Mouse (Mus musculus): ENCODE data around the gene Fermt1. TPM values are rescaled to one million over a fixed set of nuclear protein-coding genes. Genes with fewer than 3 reads are reported as not detected.

Fermt1 gene
- polyA plus RNA-seq, 1 experiment from 2014 or later = not detected

DNA sequence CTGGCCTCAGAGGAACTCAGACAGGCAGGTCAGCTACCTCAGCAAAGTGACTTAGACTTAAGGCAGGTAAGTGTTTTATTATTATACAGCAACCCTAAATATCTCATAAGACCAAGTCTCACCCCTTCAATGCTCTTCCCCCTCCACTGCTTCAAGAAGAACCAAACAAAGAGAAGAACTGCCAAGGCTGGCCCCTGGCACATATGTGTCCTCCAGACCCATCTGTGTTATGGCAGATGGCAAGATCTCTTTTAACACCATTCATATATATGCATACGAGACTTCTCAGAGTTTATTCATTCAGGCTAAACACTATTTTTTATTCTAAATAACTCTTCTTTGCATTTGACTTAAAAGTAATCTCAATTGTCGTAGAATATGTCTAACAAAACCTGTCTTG lies 18.4 kb downstream of the Fermt1 start:
- Histone ChIP-seq H3K9ac (replicated peaks; ENCODE audit: low read depth, low read length) (no peak overlapping the region), H3K36me3 (ENCODE audit: control insufficient read depth, insufficient read depth) (no peaks in the 10 kb centered on the region), H3K27ac (ENCODE audit: low read length) (peak overlapping the region; percentile 55), H3K9me3 (ENCODE audit: control insufficient read depth, low read length) (no peaks in the 10 kb centered on the region), H3K27me3 (replicated peaks; ENCODE audit: control insufficient read depth, insufficient read depth, low read length) (no peaks in the 10 kb centered on the region), H3K4me2 (ENCODE audit: low read length) (no peak overlapping the region), H3K4me1 (replicated peaks; ENCODE audit: control insufficient read depth, insufficient read depth, low read length) (no peaks in the 10 kb centered on the region; the same call in 1 of the 2 replicates), H3K4me3 (replicated peaks; ENCODE audit: low read length) (no peak overlapping the region)
- 51% methylated on average over 2 of the region's 2 CpGs for WGBS
- ATAC-seq = peak; percentile 70

- no peak overlapping the region for H3K9ac ChIP-seq (replicated peaks; ENCODE audit: low read depth, low read length)
- WGBS = 33% methylated on average over 8 of the region's 8 CpGs
- H3K27me3 ChIP-seq (replicated peaks; ENCODE audit: control insufficient read depth, insufficient read depth, low read length) = no peaks in the 10 kb centered on the region
- H3K9me3 ChIP-seq (ENCODE audit: control insufficient read depth, low read length) = no peaks in the 10 kb centered on the region
- no peak overlapping the region for H3K4me2 ChIP-seq (ENCODE audit: low read length)
- no peaks in the 10 kb centered on the region for H3K36me3 ChIP-seq (ENCODE audit: control insufficient read depth, insufficient read depth)
- H3K4me3 ChIP-seq (replicated peaks; ENCODE audit: low read length) = no peak overlapping the region
- H3K27ac ChIP-seq (ENCODE audit: low read length) = no peak overlapping the region
- H3K4me1 ChIP-seq (replicated peaks; ENCODE audit: control insufficient read depth, insufficient read depth, low read length) = no peaks in the 10 kb centered on the region; the same call in 1 of the 2 replicates
- ATAC-seq = no peak
Observed at GRCm38 (mm10) chr2:132923290-132924085, 22.2 kb downstream of the Fermt1 start.

DNA sequence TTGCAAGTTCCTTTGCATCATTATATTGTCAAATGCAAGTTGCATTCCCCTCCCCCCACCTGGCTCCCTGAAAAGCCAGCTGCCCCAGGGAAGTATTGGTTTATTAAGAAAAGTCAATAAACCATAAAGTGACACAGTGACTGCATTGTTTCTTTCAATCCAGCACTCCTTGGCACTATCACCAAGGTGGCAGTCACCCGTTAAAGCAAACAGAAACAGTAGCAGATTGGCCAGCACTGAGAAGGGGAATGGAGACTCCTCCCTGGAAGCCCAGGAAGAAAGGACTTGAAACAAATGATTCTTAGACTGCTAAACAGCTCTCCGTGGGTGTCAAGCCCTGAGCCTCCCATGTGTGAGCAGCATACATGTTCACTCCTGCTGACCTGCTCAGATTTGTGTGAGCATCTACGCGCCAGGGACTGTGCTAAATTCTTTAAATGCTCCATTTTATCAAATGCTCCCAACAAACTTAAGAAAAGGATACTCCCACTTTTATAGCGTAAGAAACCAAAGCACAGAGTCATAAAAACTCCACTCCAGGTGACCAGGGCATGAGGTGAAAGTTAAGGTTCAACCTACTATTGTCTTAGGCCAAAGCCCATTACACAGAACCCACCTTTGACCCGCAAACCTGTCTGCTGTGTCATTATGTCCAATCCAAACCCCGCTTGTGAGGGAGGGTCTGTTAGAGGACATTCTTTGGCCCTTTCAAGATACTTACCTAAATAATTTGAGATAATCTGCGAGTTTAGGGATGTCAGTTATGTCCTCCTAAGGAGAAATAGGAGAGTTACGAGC lies 23.4 kb downstream of the Fermt1 start:
- ATAC-seq = no peak
- H3K9ac ChIP-seq (replicated peaks; ENCODE audit: low read depth, low read length) = no peak overlapping the region
- H3K4me1 ChIP-seq (replicated peaks; ENCODE audit: control insufficient read depth, insufficient read depth, low read length) = no peaks in the 10 kb centered on the region; the same call in 1 of the 2 replicates
- no peaks in the 10 kb centered on the region for H3K27me3 ChIP-seq (replicated peaks; ENCODE audit: control insufficient read depth, insufficient read depth, low read length)
- no peak overlapping the region for H3K4me3 ChIP-seq (replicated peaks; ENCODE audit: low read length)
- 71% methylated on average over 9 of the region's 9 CpGs for WGBS
- no peak overlapping the region for H3K27ac ChIP-seq (ENCODE audit: low read length)
- H3K36me3 ChIP-seq (ENCODE audit: control insufficient read depth, insufficient read depth) = no peaks in the 10 kb centered on the region
- no peak overlapping the region for H3K4me2 ChIP-seq (ENCODE audit: low read length)
- no peaks in the 10 kb centered on the region for H3K9me3 ChIP-seq (ENCODE audit: control insufficient read depth, low read length)

DNA sequence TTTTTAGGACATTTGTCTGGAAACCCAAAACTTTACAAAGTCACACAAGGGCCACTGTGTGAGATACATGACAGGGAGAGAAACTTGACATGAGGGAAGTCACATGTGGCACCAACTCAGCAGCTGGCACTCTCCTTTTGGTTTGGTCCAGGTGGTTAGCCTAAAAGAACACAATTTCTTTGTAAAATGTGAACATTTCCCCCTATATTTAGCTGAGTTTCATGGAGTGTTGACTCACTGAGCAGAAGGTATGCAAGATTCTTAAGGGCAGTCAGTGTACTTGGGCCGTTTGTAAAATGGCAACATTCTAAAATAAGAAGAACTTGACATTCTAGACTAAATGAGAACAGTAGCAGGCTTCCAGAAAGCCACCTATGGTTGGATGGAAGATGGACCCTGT lies 30.9 kb downstream of the Fermt1 start:
- WGBS = 69% methylated on average over 1 of the region's 1 CpGs
- Histone ChIP-seq H3K27me3 (replicated peaks; ENCODE audit: control insufficient read depth, insufficient read depth, low read length) (no peaks in the 10 kb centered on the region), H3K36me3 (ENCODE audit: control insufficient read depth, insufficient read depth) (no peaks in the 10 kb centered on the region), H3K9me3 (ENCODE audit: control insufficient read depth, low read length) (no peaks in the 10 kb centered on the region), H3K9ac (replicated peaks; ENCODE audit: low read depth, low read length) (no peak overlapping the region), H3K4me3 (replicated peaks; ENCODE audit: low read length) (no peak overlapping the region), H3K4me2 (ENCODE audit: low read length) (no peak overlapping the region), H3K4me1 (replicated peaks; ENCODE audit: control insufficient read depth, insufficient read depth, low read length) (no peaks in the 10 kb centered on the region), H3K27ac (ENCODE audit: low read length) (no peak overlapping the region)
- no peak for ATAC-seq

- ATAC-seq = no peak
- Histone ChIP-seq H3K9ac (replicated peaks; ENCODE audit: low read depth, low read length) (no peak overlapping the region), H3K36me3 (ENCODE audit: control insufficient read depth, insufficient read depth) (no peaks in the 10 kb centered on the region), H3K4me2 (ENCODE audit: low read length) (no peak overlapping the region), H3K4me1 (replicated peaks; ENCODE audit: control insufficient read depth, insufficient read depth, low read length) (no peaks in the 10 kb centered on the region), H3K4me3 (replicated peaks; ENCODE audit: low read length) (no peak overlapping the region), H3K27ac (ENCODE audit: low read length) (no peak overlapping the region), H3K9me3 (ENCODE audit: control insufficient read depth, low read length) (no peaks in the 10 kb centered on the region), H3K27me3 (replicated peaks; ENCODE audit: control insufficient read depth, insufficient read depth, low read length) (no peaks in the 10 kb centered on the region)
- WGBS = 30% methylated on average over 8 of the region's 8 CpGs
Observed at GRCm38 (mm10) chr2:132906763-132907162, 38.9 kb downstream of the Fermt1 start.

DNA sequence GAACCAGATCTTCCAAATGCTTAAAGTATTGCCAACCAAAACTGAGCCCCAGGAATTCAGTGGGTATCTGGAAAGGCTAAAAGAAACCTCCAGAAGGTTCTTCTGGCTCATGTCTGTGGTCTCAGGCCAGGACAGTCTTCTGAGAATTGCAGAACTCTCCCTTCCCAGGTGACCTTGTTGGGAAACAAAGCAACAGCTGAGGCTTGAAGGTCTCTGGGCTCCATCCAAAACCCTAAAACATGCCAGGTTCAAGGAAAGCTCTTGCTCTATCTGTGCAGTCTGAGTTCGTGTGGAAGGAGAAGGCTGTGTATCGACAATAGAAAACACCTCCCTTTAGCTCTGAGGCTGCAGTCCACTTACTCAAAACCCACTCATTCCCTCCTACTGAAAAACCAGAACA lies 40.7 kb downstream of the Fermt1 start:
- Histone ChIP-seq H3K27me3 (replicated peaks; ENCODE audit: control insufficient read depth, insufficient read depth, low read length) (no peaks in the 10 kb centered on the region), H3K9ac (replicated peaks; ENCODE audit: low read depth, low read length) (no peak overlapping the region), H3K36me3 (ENCODE audit: control insufficient read depth, insufficient read depth) (no peaks in the 10 kb centered on the region), H3K4me2 (ENCODE audit: low read length) (no peak overlapping the region), H3K4me3 (replicated peaks; ENCODE audit: low read length) (no peak overlapping the region), H3K27ac (ENCODE audit: low read length) (no peak overlapping the region), H3K4me1 (replicated peaks; ENCODE audit: control insufficient read depth, insufficient read depth, low read length) (no peaks in the 10 kb centered on the region), H3K9me3 (ENCODE audit: control insufficient read depth, low read length) (no peaks in the 10 kb centered on the region)
- 69% methylated on average over 2 of the region's 2 CpGs for WGBS
- no peak for ATAC-seq

- Histone ChIP-seq H3K4me3 (replicated peaks; ENCODE audit: low read length) (no peak overlapping the region), H3K36me3 (ENCODE audit: control insufficient read depth, insufficient read depth) (no peaks in the 10 kb centered on the region), H3K4me2 (ENCODE audit: low read length) (no peak overlapping the region), H3K9me3 (ENCODE audit: control insufficient read depth, low read length) (no peaks in the 10 kb centered on the region), H3K4me1 (replicated peaks; ENCODE audit: control insufficient read depth, insufficient read depth, low read length) (no peaks in the 10 kb centered on the region), H3K27ac (ENCODE audit: low read length) (no peak overlapping the region), H3K27me3 (replicated peaks; ENCODE audit: control insufficient read depth, insufficient read depth, low read length) (no peaks in the 10 kb centered on the region), H3K9ac (replicated peaks; ENCODE audit: low read depth, low read length) (no peak overlapping the region)
- WGBS = 36% methylated on average over 3 of the region's 3 CpGs
- ATAC-seq = peak; percentile 62; the same call in 1 of the 2 replicates
Observed at GRCm38 (mm10) chr2:132903498-132903897, 42.2 kb downstream of the Fermt1 start.

DNA sequence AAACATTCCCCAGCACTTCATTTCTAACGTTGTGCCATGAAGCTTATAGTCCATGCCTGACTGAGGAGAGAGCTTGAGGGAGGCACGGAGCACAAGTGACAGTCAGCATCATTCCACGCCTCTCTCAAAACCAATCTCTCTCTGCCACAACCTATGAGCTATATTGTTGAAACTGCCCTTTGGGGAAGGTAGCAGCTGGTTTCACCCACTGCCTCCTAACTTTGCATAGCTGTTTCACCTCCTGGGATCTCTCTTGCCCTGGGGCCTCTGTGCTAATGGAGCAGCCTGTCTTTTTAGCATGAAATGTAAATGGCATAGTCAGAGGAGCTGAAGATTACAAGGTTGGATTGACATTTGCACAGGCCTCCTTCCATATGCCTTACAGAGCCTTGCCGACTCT lies 43.6 kb downstream of the Fermt1 start:
- WGBS = 66% methylated on average over 4 of the region's 4 CpGs
- Histone ChIP-seq H3K9me3 (ENCODE audit: control insufficient read depth, low read length) (no peaks in the 10 kb centered on the region), H3K27ac (ENCODE audit: low read length) (no peak overlapping the region)

GRCm38 (mm10) chr2:132901636-132902035 lies 44.1 kb downstream of the Fermt1 start:
- ATAC-seq = no peak
- Histone ChIP-seq H3K4me3 (replicated peaks; ENCODE audit: low read length) (no peak overlapping the region), H3K36me3 (ENCODE audit: control insufficient read depth, insufficient read depth) (no peaks in the 10 kb centered on the region), H3K4me1 (replicated peaks; ENCODE audit: control insufficient read depth, insufficient read depth, low read length) (no peaks in the 10 kb centered on the region), H3K4me2 (ENCODE audit: low read length) (no peak overlapping the region), H3K9me3 (ENCODE audit: control insufficient read depth, low read length) (no peaks in the 10 kb centered on the region), H3K27ac (ENCODE audit: low read length) (no peak overlapping the region), H3K27me3 (replicated peaks; ENCODE audit: control insufficient read depth, insufficient read depth, low read length) (no peaks in the 10 kb centered on the region), H3K9ac (replicated peaks; ENCODE audit: low read depth, low read length) (no peak overlapping the region)
- 76% methylated on average over 4 of the region's 4 CpGs for WGBS

More for the DNA sequence above, 43.6 kb downstream of the Fermt1 start:
- Histone ChIP-seq H3K4me1 (replicated peaks; ENCODE audit: control insufficient read depth, insufficient read depth, low read length) (no peaks in the 10 kb centered on the region), H3K4me3 (replicated peaks; ENCODE audit: low read length) (no peak overlapping the region), H3K4me2 (ENCODE audit: low read length) (no peak overlapping the region), H3K27me3 (replicated peaks; ENCODE audit: control insufficient read depth, insufficient read depth, low read length) (no peaks in the 10 kb centered on the region), H3K9ac (replicated peaks; ENCODE audit: low read depth, low read length) (no peak overlapping the region), H3K36me3 (ENCODE audit: control insufficient read depth, insufficient read depth) (no peaks in the 10 kb centered on the region)
- ATAC-seq = no peak
